Mouse (Mus musculus): ENCODE measurements around the gene Ptpru.
A peak's percentile ranks its signal among the peaks of the same experiment; 100 is the strongest.

Gene Ptpru

DNA sequence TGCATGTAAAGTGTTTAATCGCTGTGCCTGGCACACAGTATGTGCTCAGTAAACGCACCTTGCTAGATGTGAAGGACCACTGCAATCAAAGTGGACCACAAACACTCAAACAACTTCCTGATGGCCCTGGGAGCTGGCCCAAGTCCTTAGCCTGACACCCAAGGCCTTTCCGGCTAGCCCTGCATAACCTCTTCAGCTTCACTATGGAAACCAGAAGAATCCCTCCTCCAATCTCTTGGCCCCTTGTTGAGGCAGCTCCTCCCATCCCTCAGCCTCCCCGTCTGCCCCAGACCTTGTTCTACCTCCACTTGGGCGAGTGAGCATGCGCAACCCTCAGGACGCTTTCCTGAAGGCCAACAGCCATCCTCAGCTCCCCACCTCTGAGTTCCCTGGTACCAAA lies 51.3 kb downstream of the Ptpru start:
- DNase-seq (ENCODE audit: low read depth, low spot score) = no peak

- peak; percentile 52 for DNase-seq (ENCODE audit: low read depth, low spot score)
These were observed 54.1 kb downstream of the Ptpru start for GRCm38 (mm10) chr4:131784034-131784433.

DNA sequence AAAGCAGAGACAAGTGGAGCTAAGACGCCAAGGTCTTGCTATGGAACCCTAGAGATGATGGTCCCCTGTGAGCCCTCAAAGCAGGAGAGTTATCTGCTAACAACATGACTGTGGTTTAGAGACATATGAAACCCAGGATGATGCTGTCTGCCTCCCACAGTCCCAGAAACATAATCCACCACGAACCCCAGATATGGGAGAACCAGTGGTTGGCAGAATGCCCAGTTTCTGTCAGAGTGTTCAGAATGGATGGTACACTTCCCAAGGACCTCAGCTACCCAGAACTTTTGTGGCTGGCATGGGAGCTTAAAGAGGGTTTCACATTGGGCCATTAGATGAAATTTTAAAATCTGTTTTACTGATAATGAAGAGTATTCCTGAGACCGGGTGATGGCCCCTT lies 57.1 kb downstream of the Ptpru start:
- DNase-seq (ENCODE audit: low read depth, low spot score) = no peak

- DNase-seq (ENCODE audit: low read depth, low spot score) = no peak
These were observed 59.3 kb downstream of the Ptpru start for GRCm38 (mm10) chr4:131778616-131779275.

GRCm38 (mm10) chr4:131771384-131771783 lies 66.7 kb downstream of the Ptpru start:
- DNase-seq (ENCODE audit: low read depth, low spot score) = no peak

- DNase-seq (ENCODE audit: low read depth, low spot score) = no peak
These were observed 74.2 kb downstream of the Ptpru start for GRCm38 (mm10) chr4:131763911-131764310.

- no peak for DNase-seq (ENCODE audit: low read depth, low spot score)
These were observed 74.6 kb downstream of the Ptpru start for GRCm38 (mm10) chr4:131763479-131763878.

- no peak for DNase-seq (ENCODE audit: low read depth, low spot score)
These were observed 75.8 kb downstream of the Ptpru start for GRCm38 (mm10) chr4:131762211-131762784.

DNA sequence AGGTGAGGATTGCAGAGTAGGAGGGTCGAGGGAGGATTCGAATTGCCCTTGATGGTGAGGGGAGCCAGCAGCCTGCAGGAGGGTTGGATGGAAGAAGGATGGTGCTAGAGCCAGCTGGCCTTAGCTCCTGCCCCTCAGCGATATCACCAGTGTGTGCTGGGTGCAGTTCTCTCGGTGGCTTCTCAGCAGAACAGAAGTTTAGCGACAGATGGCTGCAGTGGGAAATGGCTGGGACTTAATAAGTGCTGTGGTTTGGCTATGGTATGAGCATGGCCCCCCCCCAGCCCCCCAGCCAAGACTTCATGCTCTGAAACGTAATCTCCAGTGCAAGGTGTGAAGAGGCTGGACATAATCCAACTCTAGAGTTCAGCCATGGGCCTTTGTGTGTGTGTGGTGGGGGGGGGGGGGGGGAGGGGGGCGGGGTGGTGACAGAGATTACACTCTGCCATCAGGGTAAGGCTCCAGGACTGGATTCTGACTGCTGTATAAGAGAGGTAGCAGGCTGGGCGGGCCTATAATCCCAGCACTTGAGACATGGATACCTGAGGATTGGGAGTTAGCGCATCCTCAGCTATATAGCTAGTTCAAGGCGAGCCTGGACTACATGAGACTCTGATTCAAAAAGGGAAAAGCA lies 85.8 kb downstream of the Ptpru start:
- DNase-seq (ENCODE audit: low read depth, low spot score) = no peak

DNA sequence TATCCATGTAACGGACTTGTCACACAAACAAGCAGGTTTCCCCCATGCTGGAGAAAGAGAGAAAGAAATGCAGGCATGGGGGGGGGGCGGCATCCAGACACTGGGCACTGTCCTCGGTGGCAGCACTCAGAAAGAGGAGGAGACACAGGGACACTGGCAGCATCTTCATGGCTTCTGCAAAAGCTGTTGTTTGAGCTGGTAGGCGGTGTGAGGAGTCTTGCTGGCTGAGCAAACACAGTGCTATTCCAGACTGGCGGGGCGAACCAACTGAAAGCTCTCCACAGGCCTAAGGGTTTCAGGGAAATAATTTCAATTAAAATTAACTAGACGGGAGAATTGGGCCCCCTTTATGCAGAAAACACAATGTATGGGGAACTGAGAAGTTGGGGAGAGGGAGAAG lies 86.5 kb downstream of the Ptpru start:
- no peak for DNase-seq (ENCODE audit: low read depth, low spot score)

DNA sequence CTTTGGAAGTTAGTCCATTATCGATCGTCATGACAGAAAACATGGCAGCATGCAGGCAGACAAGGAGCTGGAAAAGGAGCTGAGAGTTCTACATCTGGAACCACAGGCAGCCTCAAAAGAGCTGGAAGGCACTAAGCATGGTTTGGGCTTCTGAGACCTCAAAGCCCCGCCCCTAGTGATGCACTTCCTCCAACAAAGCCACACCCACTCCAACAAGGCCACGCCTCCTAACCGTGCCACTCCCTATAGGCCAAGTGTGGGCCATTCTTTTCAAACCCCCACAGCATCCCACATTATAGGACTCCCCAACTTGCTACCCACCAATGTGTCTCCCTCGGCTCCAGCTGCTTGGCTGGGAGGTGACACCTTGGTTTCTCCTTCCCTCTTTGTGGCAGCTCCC lies 88.3 kb downstream of the Ptpru start:
- DNase-seq (ENCODE audit: low read depth, low spot score) = no peak

DNA sequence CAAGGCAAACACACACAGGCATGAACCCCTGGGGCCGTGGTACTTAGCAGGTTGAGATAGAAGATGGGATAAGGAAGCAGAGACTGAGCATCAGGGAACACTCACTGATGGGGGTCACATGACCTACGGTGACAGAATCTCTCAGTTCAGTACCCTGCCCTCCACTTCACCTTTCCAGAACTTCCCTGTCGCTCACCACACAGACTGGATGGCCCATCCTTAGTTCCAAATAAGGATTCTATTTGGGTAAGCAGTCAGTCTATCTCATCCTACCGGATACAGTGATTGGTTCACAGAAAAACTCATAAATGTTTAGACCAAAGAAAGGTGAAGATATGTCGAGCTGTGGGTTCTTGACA lies 93.4 kb downstream of the Ptpru start:
- DNase-seq (ENCODE audit: low read depth, low spot score) = no peak

- no peak for DNase-seq (ENCODE audit: low read depth, low spot score)
These were observed 94.0 kb downstream of the Ptpru start for GRCm38 (mm10) chr4:131743831-131744684.

GRCm38 (mm10) chr4:131743031-131743430 lies 95.1 kb downstream of the Ptpru start:
- DNase-seq (ENCODE audit: low read depth, low spot score) = no peak

DNA sequence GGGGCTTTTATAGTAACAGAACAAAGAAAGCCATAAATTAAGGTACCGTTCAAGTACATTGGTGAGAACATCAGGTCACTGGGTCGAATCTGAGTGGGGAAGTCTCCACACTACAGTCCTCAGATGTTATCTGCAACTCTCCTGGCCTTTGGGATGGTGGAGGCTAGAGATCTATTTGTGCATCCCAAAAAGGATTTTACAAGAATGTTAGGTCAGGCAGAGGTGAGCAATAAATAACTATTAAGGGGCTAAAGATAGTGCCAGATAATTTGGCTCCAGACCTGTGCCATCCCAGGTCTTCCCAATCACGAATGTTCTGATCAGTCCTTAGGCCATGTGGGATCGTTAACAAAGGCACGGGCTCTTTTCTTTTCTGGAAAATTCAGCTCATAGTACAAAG lies 97.5 kb downstream of the Ptpru start:
- no peak for DNase-seq (ENCODE audit: low read depth, low spot score)

GRCm38 (mm10) chr4:131728628-131729027 lies 109.5 kb downstream of the Ptpru start:
- DNase-seq (ENCODE audit: low read depth, low spot score) = no peak

- DNase-seq (ENCODE audit: low read depth, low spot score) = peak; percentile 33
These were observed 114.5 kb downstream of the Ptpru start for GRCm38 (mm10) chr4:131723415-131724080.

DNA sequence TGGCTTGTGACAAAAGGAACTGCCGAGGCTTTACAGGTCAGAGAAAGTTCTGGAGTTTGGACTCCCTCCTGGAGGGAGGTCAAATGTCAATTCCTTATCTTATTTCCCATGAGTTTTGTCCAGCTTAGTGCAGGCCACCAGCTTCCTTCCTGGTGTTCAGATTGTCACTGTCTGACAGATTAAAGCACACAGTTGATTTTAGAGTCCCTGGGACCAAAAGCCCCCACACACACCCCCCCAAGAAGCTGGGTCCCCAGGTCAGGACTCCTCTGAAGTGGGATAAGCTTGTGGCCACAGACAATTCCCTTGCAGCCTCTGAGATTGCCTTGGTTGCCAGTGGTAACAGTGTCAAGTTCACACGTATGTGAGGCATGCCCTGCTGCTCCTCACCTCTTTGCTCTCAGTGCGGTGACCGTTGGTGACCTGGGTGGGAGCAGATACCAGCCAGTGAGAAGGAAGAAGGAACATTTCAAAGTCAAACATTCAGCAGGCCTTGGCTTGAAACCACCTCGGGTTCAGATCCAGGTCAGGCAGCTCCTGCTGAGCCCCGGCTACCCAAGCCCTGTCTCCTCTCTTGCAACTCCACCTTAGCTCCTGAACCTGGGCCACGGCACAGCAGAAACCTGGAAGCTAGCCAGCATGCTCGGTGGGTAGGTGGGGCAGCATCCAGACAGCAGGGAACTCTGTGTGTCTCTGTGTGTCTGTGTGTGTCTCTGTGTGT lies 115.8 kb downstream of the Ptpru start:
- DNase-seq (ENCODE audit: low read depth, low spot score) = peak; percentile 14

DNA sequence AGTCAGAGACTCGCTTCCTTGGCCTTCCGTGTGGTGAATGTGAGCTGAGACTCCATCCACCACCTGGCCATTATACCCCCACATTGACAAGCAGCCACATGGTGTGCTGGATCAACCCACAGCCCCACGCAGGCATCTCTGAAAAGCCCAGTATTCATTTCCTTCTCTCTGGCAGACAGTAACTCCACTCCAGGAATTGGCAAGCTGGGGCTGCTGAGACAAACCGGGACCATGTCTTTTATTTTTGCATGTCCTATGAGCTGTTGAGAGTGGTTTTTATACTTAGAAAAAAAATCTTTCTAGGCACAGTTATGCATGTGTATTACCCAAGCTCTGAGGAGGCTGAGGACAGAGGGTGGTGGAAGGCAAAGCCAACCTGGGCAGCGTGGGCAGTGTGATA lies 118.9 kb downstream of the Ptpru start:
- no peak for DNase-seq (ENCODE audit: low read depth, low spot score)
